Mouse (Mus musculus) heart, embryonic 14.5 days (tissue): ENCODE data around the gene Daam2. TPM values are rescaled to one million over a fixed set of nuclear protein-coding genes. Genes with fewer than 3 reads are reported as not detected.

ENCODE experiments used
- ATAC-seq: fragments of 200-750 bp; cut with Nextera tagmentation; 2 replicates; pipeline ENCODE4 v1.8.0; 2017; ENCODE audit warnings: low read depth, moderate TSS enrichment; ENCODE audit not compliant: insufficient number of reproducible peaks, insufficient read depth, low FRiP score
- H3K27ac ChIP-seq, 2 experiments: fragments of 200-500 bp in 1 of 2; fragments of 300-500 bp in 1 of 2; sonication (generic) in 1 of 2; replicated peaks in 1 of 2; 2 replicates each; pipeline ENCODE4 v1.5.1; 2012 to 2014; ENCODE audit warnings: low read depth in 2 of 2, low read length in 2 of 2, control low read depth in 1 of 2, mild to moderate bottlenecking in 1 of 2, mixed read lengths in 1 of 2; ENCODE audit not compliant: control insufficient read depth in 1 of 2, insufficient read depth in 1 of 2
- H3K27me3 ChIP-seq: fragments of 300-500 bp; sonication (generic); 2 replicates; pipeline ENCODE4 v1.6.1; 2014; ENCODE audit warnings: mild to moderate bottlenecking, low read length, control low read depth; ENCODE audit not compliant: control insufficient read depth, insufficient read depth
- H3K36me3 ChIP-seq: fragments of 300-500 bp; sonication (generic); 2 replicates; pipeline ENCODE4 v1.6.1; 2014; ENCODE audit warnings: mild to moderate bottlenecking, control low read depth, low read length, mixed read lengths; ENCODE audit not compliant: control insufficient read depth, insufficient read depth
- H3K4me1 ChIP-seq, 2 experiments: fragments of 200-500 bp in 1 of 2; fragments of 300-500 bp in 1 of 2; sonication (generic) in 1 of 2; 2 replicates each; pipeline ENCODE4 v1.6.1; 2012 to 2014; ENCODE audit warnings: low read length in 2 of 2, control low read depth in 1 of 2, mixed read lengths in 1 of 2; ENCODE audit not compliant: control insufficient read depth in 2 of 2, insufficient read depth in 2 of 2
- H3K4me2 ChIP-seq: fragments of 300-500 bp; sonication (generic); 2 replicates; pipeline ENCODE4 v1.6.1; 2014; ENCODE audit warnings: mild to moderate bottlenecking, low read length
- H3K4me3 ChIP-seq, 2 experiments: fragments of 200-500 bp in 1 of 2; fragments of 300-500 bp in 1 of 2; sonication (generic) in 1 of 2; 2 replicates each; pipeline ENCODE4 v1.5.1; 2012 to 2014; ENCODE audit warnings: low read length in 2 of 2, mild to moderate bottlenecking in 2 of 2, control low read depth in 1 of 2, low read depth in 1 of 2, moderate library complexity in 1 of 2; ENCODE audit not compliant: control insufficient read depth in 1 of 2, insufficient read depth in 1 of 2
- H3K9ac ChIP-seq: fragments of 300-500 bp; sonication (generic); 2 replicates; pipeline ENCODE4 v1.6.1; 2014; ENCODE audit warnings: mild to moderate bottlenecking, low read length
- H3K9me3 ChIP-seq: fragments of 300-500 bp; sonication (generic); 2 replicates; pipeline ENCODE4 v1.6.1; 2016; ENCODE audit warnings: low read length, control low read depth; ENCODE audit not compliant: control insufficient read depth
- WGBS: fragments of 180-500 bp; shearing (Covaris S2); extraction: QIAGEN DNeasy Blood & Tissue Kit; methylation state at CpG from one replicate; pipeline ENCODE4 v1.1.7; 2014; 5-methylcytosine and 5-hydroxymethylcytosine counted together
- polyA plus RNA-seq: library from polyadenylated mRNA; unstranded; fragments of >200 nt; fragmentation: Nextera tagmentation; extraction: Ambion mirVana; gene quantifications from 2 replicates; pipeline ENCODE4 v1.2.1, GENCODE M21; 2014

Daam2 gene
- polyA plus RNA-seq, 1 experiment from 2014 or later, result 4.7 TPM

DNA sequence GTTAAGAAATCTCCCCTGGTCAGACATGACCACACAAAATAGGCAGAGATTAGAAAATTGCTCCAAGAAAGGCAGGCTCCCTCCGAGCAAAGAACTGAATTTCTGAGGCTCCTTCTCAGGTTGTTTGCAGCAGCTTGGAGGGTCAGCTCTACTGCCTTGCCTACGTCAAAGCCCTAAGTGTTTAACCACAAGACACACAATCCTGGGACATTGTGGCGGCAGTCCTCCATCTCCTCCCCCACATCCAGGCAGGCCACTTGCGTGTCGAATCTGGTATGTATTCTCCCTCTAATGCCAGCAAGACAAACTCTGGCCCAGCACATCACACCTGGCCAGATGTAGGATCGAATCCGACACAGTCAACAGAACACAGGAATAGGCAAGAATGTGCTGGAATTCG lies 4.6 kb upstream of the Daam2 start:
- H3K27me3 ChIP-seq, result no peaks in the 10 kb centered on the region
- no peak overlapping the region for H3K27ac ChIP-seq
- no peak overlapping the region for H3K4me3 ChIP-seq
- peaks cover 5% of the 10 kb centered on the region; the same call in 1 of the 2 replicates for H3K9me3 ChIP-seq
- no peak overlapping the region for H3K9ac ChIP-seq
- peaks cover 4% of the 10 kb centered on the region in 2 experiments; a peak in 2 of 4 replicates for H3K4me1 ChIP-seq
- H3K36me3 ChIP-seq, result no peaks in the 10 kb centered on the region
- H3K4me2 ChIP-seq, result no peak overlapping the region
- ATAC-seq, result no peak
- 68% methylated on average over 8 of the region's 8 CpGs for WGBS

DNA sequence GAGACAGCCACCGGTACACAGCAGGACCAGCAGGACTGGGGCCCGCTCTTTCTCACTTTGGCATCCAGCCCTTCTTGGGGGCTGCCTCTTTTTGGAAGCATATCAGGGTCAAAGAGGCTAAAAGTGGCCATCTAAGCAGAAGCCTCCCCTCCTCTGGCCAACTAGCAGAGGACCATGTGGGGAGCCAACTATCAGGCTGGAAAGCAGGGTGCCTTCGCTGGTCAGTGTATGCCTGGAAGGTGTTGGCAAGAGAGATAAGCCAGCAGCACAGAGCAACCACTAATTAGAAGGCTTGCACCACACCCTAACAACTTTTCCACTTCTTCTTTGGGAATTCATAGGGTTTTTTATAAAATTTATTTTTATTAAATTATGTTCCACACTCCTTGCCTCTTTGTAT lies 346 bp upstream of the Daam2 start:
- ATAC-seq, result no peak; the same call in 1 of the 2 replicates
- 13% methylated on average over 3 of the region's 3 CpGs for WGBS
- H3K9me3 ChIP-seq, result no peaks in the 10 kb centered on the region
- H3K4me1 ChIP-seq, result peaks cover 9 to 14% of the 10 kb centered on the region in 2 experiments
- H3K27ac ChIP-seq, result peak overlapping the region; percentile 59 to 74
- no peaks in the 10 kb centered on the region for H3K36me3 ChIP-seq
- H3K9ac ChIP-seq, result peak overlapping the region; percentile 80
- peak overlapping the region; percentile 70 for H3K4me2 ChIP-seq
- no peaks in the 10 kb centered on the region for H3K27me3 ChIP-seq
- H3K4me3 ChIP-seq, result peak overlapping the region; percentile 56 to 66

DNA sequence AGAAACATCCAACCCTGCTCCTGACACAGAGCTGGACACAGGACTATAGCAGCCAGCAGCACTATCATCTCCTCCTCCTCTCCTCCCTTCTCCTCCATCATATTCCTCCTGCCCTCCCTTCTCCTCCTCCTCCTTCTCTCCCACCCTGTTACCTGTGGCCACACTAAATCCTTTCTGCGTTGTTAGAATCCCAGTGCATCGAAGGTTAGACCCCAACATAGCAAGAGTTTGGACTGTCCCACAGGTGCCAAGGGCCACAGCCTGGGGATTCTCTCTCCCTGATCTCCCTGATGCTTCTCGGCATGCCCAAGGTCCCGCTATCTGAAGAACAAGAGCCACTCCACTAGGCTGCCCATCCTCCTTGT lies 745 bp downstream of the Daam2 start:
- Histone ChIP-seq H3K36me3 (no peaks in the 10 kb centered on the region), H3K27ac (peak overlapping the region; percentile 74 to 86), H3K4me2 (peak overlapping the region; percentile 70), H3K9ac (peak overlapping the region; percentile 80), H3K4me1 (peaks cover 9 to 14% of the 10 kb centered on the region in 2 experiments), H3K4me3 (peak overlapping the region; percentile 56 to 66), H3K9me3 (no peaks in the 10 kb centered on the region), H3K27me3 (no peaks in the 10 kb centered on the region)
- no peak for ATAC-seq
- 18% methylated on average over 4 of the region's 4 CpGs for WGBS

DNA sequence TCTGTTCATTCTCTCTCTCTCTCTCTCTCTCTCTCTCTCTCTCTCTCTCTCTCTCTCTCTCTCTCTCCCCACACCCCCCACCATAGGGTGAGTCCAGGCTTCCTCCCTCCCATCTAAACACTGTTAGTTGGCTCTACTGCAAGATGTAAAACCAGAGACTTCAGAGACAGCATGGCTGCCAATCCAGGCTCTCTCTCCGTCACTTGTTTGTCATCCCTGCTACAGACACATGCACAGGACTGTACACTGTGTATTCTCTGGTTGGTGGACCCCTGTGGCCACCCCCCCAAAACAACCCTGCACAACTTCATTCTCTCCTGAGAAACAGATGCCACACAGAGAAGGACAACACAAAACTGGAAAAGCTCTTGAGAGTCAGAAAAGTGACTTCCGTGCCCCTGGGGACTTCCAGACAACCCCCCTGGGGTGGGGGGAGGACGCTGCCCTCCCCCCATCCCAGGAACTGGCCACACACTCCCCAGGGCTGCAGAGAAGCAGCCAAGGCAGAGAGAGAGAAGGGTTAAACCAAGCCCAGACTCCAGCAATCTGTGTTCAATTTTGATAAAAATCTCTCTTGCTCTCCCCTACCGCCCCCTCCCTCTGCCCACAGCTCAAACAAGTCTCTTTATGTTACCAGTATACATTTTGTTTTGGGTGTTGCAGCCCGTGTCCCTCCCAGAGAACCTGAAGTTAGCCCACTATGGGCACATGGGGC lies 1.3 kb downstream of the Daam2 start:
- H3K4me1 ChIP-seq, result peaks cover 9 to 14% of the 10 kb centered on the region in 2 experiments
- 24% methylated on average over 5 of the region's 5 CpGs for WGBS
- no peaks in the 10 kb centered on the region for H3K36me3 ChIP-seq
- H3K9ac ChIP-seq, result peak overlapping the region; percentile 80
- H3K27ac ChIP-seq, result peak overlapping the region in 1 of 2 experiments; percentile 74; a peak in 1 of 4 replicates
- H3K4me2 ChIP-seq, result peak overlapping the region; percentile 70
- no peak for ATAC-seq
- H3K27me3 ChIP-seq, result no peaks in the 10 kb centered on the region
- no peaks in the 10 kb centered on the region for H3K9me3 ChIP-seq
- peak overlapping the region; percentile 56 to 66 for H3K4me3 ChIP-seq

DNA sequence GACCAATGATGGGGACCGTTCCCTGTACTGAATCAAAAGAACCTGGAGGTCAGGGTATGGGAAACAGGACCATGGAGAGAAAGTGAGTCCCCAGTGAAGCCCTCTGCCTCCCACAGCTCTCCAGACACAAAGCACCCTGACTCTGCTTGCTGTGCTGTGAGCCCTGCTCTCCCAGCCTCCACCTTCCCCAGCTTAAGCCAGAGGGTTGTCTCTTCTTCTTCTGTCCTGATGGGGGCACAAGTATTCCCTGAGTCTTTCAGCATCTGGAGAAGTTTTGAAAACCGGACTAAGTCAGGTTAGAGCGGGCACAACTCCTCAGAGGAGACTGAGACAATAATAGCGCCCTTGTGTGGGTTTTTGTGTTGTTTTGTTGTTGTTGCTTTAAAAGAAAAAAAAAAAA lies 2.2 kb downstream of the Daam2 start:
- no peak for ATAC-seq
- Histone ChIP-seq H3K4me2 (peak overlapping the region; percentile 70), H3K9ac (no peak overlapping the region; the same call in 1 of the 2 replicates), H3K9me3 (no peaks in the 10 kb centered on the region), H3K4me3 (peak overlapping the region in 1 of 2 experiments; percentile 56; a peak in 2 of 4 replicates), H3K27ac (no peak overlapping the region), H3K36me3 (no peaks in the 10 kb centered on the region), H3K27me3 (no peaks in the 10 kb centered on the region), H3K4me1 (peaks cover 9 to 14% of the 10 kb centered on the region in 2 experiments)
- WGBS, result 58% methylated on average over 4 of the region's 4 CpGs

DNA sequence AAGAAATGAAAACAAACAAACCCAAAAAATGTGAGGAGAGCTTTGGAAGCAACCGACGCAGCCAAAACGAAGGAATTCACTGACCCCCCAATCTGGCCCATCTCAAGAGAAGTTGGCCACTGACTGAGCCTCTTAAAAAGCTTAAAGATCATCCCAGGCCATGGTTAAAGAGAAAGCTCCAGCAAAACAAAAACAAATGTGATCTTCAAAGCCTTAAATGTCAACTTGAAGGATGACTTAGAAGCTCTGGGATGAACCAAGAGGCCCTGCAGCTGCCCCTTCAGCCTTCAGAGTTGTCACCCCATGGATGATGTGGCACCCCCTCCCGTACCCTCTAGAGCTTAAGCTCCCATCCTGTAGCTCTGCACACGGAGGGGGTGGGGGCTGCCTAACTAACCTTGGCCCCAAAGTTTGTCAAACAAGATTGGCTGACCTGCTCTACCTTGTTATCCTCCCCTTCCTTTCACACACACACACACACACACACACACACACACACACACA lies 4.3 kb downstream of the Daam2 start:
- Histone ChIP-seq H3K27me3 (no peaks in the 10 kb centered on the region), H3K36me3 (no peaks in the 10 kb centered on the region), H3K27ac (no peak overlapping the region), H3K9me3 (no peaks in the 10 kb centered on the region), H3K4me2 (no peak overlapping the region), H3K4me3 (no peak overlapping the region), H3K4me1 (peaks cover 9 to 14% of the 10 kb centered on the region in 2 experiments), H3K9ac (no peak overlapping the region)
- WGBS, result 45% methylated on average over 5 of the region's 5 CpGs
- ATAC-seq, result no peak

DNA sequence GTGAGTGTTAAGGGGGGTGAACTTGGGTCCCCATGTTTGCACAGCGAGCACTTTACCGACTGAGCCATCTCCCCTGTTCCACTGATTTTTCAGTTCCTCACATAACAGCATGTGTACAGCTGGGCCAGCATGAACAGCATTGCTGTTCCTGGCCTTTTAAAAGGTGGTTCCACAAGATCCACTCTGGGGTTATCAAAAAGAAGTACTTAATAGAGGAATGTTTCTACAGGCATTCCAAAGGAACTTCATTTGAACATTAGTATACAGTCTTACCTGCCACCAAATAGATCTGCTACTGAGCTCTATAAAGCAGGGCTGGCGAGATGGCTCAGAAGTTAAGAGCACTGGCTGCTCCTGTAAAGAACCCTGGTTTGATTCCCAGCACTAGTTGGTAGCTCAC lies 8.0 kb downstream of the Daam2 start:
- Histone ChIP-seq H3K4me1 (no peaks in the 10 kb centered on the region), H3K27me3 (no peaks in the 10 kb centered on the region)

More for the DNA sequence above, 8.0 kb downstream of the Daam2 start:
- ATAC-seq, result no peak
- 83% methylated on average over 3 of the region's 3 CpGs for WGBS
- H3K9ac ChIP-seq, result no peak overlapping the region
- H3K27ac ChIP-seq, result no peak overlapping the region
- no peaks in the 10 kb centered on the region for H3K36me3 ChIP-seq
- H3K4me3 ChIP-seq, result no peak overlapping the region
- no peaks in the 10 kb centered on the region for H3K9me3 ChIP-seq
- no peak overlapping the region for H3K4me2 ChIP-seq
